10 mouse cellular contexts compared by ENCODE assay signal in the genomic region with DNA sequence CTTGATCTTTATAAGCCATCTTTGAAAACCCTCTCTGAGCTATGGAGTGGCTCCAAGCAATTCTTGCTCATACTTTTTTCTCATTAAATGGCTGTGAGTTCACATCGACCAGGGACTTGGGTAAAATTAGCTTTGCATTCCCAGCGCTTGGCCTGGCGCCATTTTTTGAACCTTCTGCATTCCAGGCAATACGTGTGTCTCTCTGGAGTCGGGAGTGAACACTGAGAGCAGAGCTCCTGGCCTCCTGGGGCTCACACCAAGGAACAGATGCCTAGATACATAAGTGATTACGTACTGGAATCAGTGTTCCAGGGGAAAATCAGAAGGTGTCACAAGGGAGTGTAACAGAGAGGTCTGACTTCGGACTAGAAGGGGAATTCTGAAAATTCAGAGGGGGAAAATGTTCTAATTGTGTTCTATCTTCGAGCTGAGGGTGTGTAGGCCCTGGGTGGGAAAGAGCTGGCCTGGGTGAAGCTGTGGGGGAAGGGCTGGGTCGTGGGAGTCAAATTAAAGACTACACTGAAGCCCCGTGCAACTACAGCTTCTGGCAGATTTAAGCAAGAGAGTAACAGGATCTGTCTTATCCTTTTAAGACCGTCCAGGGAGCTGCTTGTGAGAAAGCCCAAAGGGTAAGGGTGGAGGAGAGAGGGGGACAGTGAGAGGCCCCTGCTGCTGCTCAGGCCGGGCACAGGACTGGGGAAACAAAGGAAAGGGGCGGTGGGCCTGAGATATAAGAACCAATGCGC.
DNase-seq lines count a peak whose midpoint lies in the region; ATAC-seq and TF ChIP-seq lines count a peak whose summit lies in the region.
"Had no signal": no experiment of that assay in that cellular context is flagged by ENCODE, and none has a peak within 500 bp of the region (broad histone marks: within the 10 kb centered on the region; RNA-seq: fewer than 3 reads in every experiment).

No protein-coding gene starts in this region.

- intact Hi-C loops in heart, adult 2 months (cut with DNase I): no loop called here

- H3K36me3 ChIP-seq in intestine, embryonic 14.5 days (ENCODE audit: control insufficient read depth, insufficient read depth, low read length): no peaks in the 10 kb centered on the region
- H3K36me3 ChIP-seq in intestine, postnatal 0 days (ENCODE audit: control insufficient read depth, insufficient read depth): no peaks in the 10 kb centered on the region
- peaks cover 5% of the 10 kb centered on the region for H3K36me3 ChIP-seq in heart, adult 2 months (ENCODE audit: control insufficient read depth, insufficient read depth, low read length)
- no peaks in the 10 kb centered on the region for H3K36me3 ChIP-seq in midbrain, embryonic 16.5 days (ENCODE audit: control insufficient read depth, insufficient read depth, low read length)
- H3K36me3 ChIP-seq: neural tube, embryonic 12.5 days had no signal

- no peaks in the 10 kb centered on the region for H3K27me3 ChIP-seq in intestine, embryonic 14.5 days (replicated peaks; ENCODE audit: control insufficient read depth, insufficient read depth, low read length)
- H3K27me3 ChIP-seq in intestine, postnatal 0 days (replicated peaks; ENCODE audit: control insufficient read depth, insufficient read depth, low read length): no peaks in the 10 kb centered on the region
- H3K27me3 ChIP-seq in heart, adult 2 months (ENCODE audit: control insufficient read depth, insufficient read depth, low read length): no peaks in the 10 kb centered on the region
- no peaks in the 10 kb centered on the region for H3K27me3 ChIP-seq in midbrain, embryonic 16.5 days (ENCODE audit: control insufficient read depth, insufficient read depth, low read depth, low read length)
- H3K27me3 ChIP-seq: neural tube, embryonic 12.5 days had no signal

- no peak for DNase-seq in intestine, embryonic 14.5 days (ENCODE audit: low spot score)
- peak; percentile 67 for DNase-seq in cerebellum, postnatal 10 days
- DNase-seq in heart, adult 2 months: peak; percentile 63 to 71
- peak; percentile 51 for DNase-seq in kidney, adult 18-20 months
- no peak for DNase-seq in left cerebral cortex, adult 18-20 months (ENCODE audit: low spot score in 2 of 2)
- DNase-seq in right cerebral cortex, adult 18-20 months: no peak

- WGBS in intestine, embryonic 14.5 days: 42% methylated on average over 14 of the region's 14 CpGs
- WGBS in intestine, postnatal 0 days: 56% methylated on average over 14 of the region's 14 CpGs
- 30% methylated on average over 14 of the region's 14 CpGs for WGBS in heart, adult 2 months
- 36% methylated on average over 14 of the region's 14 CpGs for WGBS in midbrain, embryonic 16.5 days

- H3K9ac ChIP-seq in intestine, embryonic 14.5 days (ENCODE audit: low read length): no peak overlapping the region
- H3K9ac ChIP-seq in intestine, postnatal 0 days (ENCODE audit: low read depth, low read length): no peak overlapping the region
- H3K9ac ChIP-seq in heart, adult 2 months (ENCODE audit: low read depth, low read length): no peak overlapping the region
- no peak overlapping the region for H3K9ac ChIP-seq in midbrain, embryonic 16.5 days (ENCODE audit: low read depth, low read length)
- H3K9ac ChIP-seq: neural tube, embryonic 12.5 days had no signal

- no peak overlapping the region for H3K4me2 ChIP-seq in intestine, embryonic 14.5 days (ENCODE audit: low read length)
- no peak overlapping the region for H3K4me2 ChIP-seq in intestine, postnatal 0 days (replicated peaks; ENCODE audit: low read depth)
- no peak overlapping the region for H3K4me2 ChIP-seq in midbrain, embryonic 16.5 days (ENCODE audit: low read length)
- H3K4me2 ChIP-seq: neural tube, embryonic 12.5 days had no signal

- H3K9me3 ChIP-seq in intestine, embryonic 14.5 days (ENCODE audit: control insufficient read depth, low read length): no peaks in the 10 kb centered on the region
- no peaks in the 10 kb centered on the region for H3K9me3 ChIP-seq in intestine, postnatal 0 days (ENCODE audit: control insufficient read depth)
- H3K9me3 ChIP-seq in midbrain, embryonic 16.5 days (replicated peaks; ENCODE audit: control insufficient read depth, low read length, poor library complexity, severe bottlenecking): no peaks in the 10 kb centered on the region
- H3K9me3 ChIP-seq: neural tube, embryonic 12.5 days had no signal

- H3K4me1 ChIP-seq in intestine, embryonic 14.5 days (replicated peaks; ENCODE audit: control insufficient read depth, insufficient read depth, low read length): peaks cover 57% of the 10 kb centered on the region
- H3K4me1 ChIP-seq in intestine, postnatal 0 days (replicated peaks; ENCODE audit: control insufficient read depth, insufficient read depth, low read length): 0 out of 2 replicates have a peak, but pooled peaks cover 4% of the 10 kb centered on the region
- peaks cover 29% of the 10 kb centered on the region for H3K4me1 ChIP-seq in heart, adult 2 months (ENCODE audit: control insufficient read depth, insufficient read depth, low read length)
- peaks cover 18% of the 10 kb centered on the region; the same call in 1 of the 2 replicates for H3K4me1 ChIP-seq in midbrain, embryonic 16.5 days (ENCODE audit: control insufficient read depth, insufficient read depth, low read length)

- no peak for ATAC-seq in intestine, embryonic 14.5 days (replicated peaks; ENCODE audit: low FRiP score, low TSS enrichment, low read depth)
- no peak for ATAC-seq in intestine, postnatal 0 days
- peak; percentile 41; the same call in 1 of the 2 replicates for ATAC-seq in midbrain, embryonic 16.5 days

- H3K4me3 ChIP-seq in intestine, embryonic 14.5 days (ENCODE audit: low read depth, low read length): no peak overlapping the region
- H3K4me3 ChIP-seq in intestine, postnatal 0 days (ENCODE audit: low read depth, low read length): no peak overlapping the region
- no peak overlapping the region for H3K4me3 ChIP-seq in heart, adult 2 months
- no peak overlapping the region for H3K4me3 ChIP-seq in midbrain, embryonic 16.5 days (ENCODE audit: low read depth, low read length)
- H3K4me3 ChIP-seq: erythroblast, embryonic 14.5 days; neural tube, embryonic 12.5 days had no signal

- TF ChIP-seq CTCF in intestine, postnatal 0 days (IDR thresholded peaks at IDR 0.05; ENCODE audit: low read depth): no peak
- TF ChIP-seq CTCF in heart, adult 2 months (IDR thresholded peaks at IDR 0.05): no peak

- peak overlapping the region; percentile 80 for H3K27ac ChIP-seq in intestine, embryonic 14.5 days (ENCODE audit: low read depth)
- no peak overlapping the region; the same call in 1 of the 2 replicates for H3K27ac ChIP-seq in intestine, postnatal 0 days (ENCODE audit: low read depth, low read length)
- H3K27ac ChIP-seq in heart, adult 2 months: peak overlapping the region; percentile 44
- no peak overlapping the region for H3K27ac ChIP-seq in midbrain, embryonic 16.5 days (ENCODE audit: low read length)
- H3K27ac ChIP-seq: neural tube, embryonic 12.5 days had no signal

- TF ChIP-seq POLR2A in heart, adult 2 months (IDR thresholded peaks at IDR 0.05; ENCODE audit: insufficient read depth, low read depth, low read length): no peak

- peak; percentile 52; the same call in 1 of the 2 replicates for TF ChIP-seq EP300 in heart, adult 2 months (IDR thresholded peaks at IDR 0.05; ENCODE audit: insufficient read depth, low read depth, low read length)

- H3K79me2 ChIP-seq in heart, adult 2 months (replicated peaks; ENCODE audit: control insufficient read depth, insufficient read depth, low read length): no peaks in the 10 kb centered on the region

Comparison
In these comparisons a context has a peak if more than half of its experiments do, and no peak if none do; other contexts are left out.
1. H3K27ac ChIP-seq: peak in intestine, embryonic 14.5 days (single experiment) and heart, adult 2 months (single experiment); none in intestine, postnatal 0 days (single experiment) and midbrain, embryonic 16.5 days (single experiment).
2. DNase-seq: peak in cerebellum, postnatal 10 days (2 of 2), heart, adult 2 months (2 of 2) and kidney, adult 18-20 months (single experiment); none in intestine, embryonic 14.5 days (single experiment), left cerebral cortex, adult 18-20 months (0 of 2) and right cerebral cortex, adult 18-20 months (single experiment).